13 mouse cellular contexts compared by ENCODE assay signal in the genomic region with DNA sequence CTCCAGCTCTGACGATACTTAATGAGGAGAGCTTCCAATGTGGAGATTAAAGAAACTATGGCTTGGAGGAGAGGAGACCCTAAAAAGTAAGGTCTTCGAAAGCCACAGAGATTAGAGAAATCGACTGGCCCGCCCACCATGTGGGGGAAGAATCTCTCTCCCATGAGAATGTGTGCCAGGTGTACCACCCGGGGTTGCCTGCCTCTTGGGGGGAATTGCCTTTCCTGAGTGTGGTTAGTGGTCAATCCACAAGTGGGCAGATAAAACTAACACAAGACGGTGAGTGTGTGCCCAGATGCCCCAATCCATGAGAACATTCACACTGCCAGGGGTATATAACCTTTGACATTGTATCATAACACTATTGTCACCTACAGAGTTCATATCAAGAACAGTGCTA. TPM values are rescaled to one million over a fixed set of nuclear protein-coding genes. Genes with fewer than 3 reads are reported as not detected.
A peak's percentile ranks its signal among the peaks of the same experiment; 100 is the strongest.
DNase-seq lines count a peak whose midpoint lies in the region; ATAC-seq and TF ChIP-seq lines count a peak whose summit lies in the region.
"Had no signal": no experiment of that assay in that cellular context is flagged by ENCODE, and none has a peak within 500 bp of the region (broad histone marks: within the 10 kb centered on the region; RNA-seq: fewer than 3 reads in every experiment).

No protein-coding gene starts in this region.

- peak overlapping the region; percentile 80 for H3K27ac ChIP-seq in heart, embryonic 15.5 days
- peak overlapping the region; percentile 68 for H3K27ac ChIP-seq in kidney, postnatal 0 days
- peak overlapping the region; percentile 89 for H3K27ac ChIP-seq in limb, embryonic 15.5 days
- H3K27ac ChIP-seq: midbrain, embryonic 13.5 days had no signal

- H3K4me2 ChIP-seq in heart, embryonic 15.5 days = no peak overlapping the region
- no peak overlapping the region for H3K4me2 ChIP-seq in kidney, postnatal 0 days (ENCODE audit: low read length)
- H3K4me2 ChIP-seq in limb, embryonic 15.5 days = peak overlapping the region; percentile 31; the same call in 1 of the 2 replicates
- H3K4me2 ChIP-seq: liver, embryonic 11.5 days; lung, embryonic 14.5 days; midbrain, embryonic 13.5 days; neural tube, embryonic 15.5 days had no signal

- H3K4me3 ChIP-seq in heart, embryonic 15.5 days = no peak overlapping the region
- no peak overlapping the region for H3K4me3 ChIP-seq in kidney, postnatal 0 days (replicated peaks; ENCODE audit: low read depth, low read length)
- no peak overlapping the region for H3K4me3 ChIP-seq in limb, embryonic 15.5 days
- H3K4me3 ChIP-seq: midbrain, embryonic 13.5 days; neural tube, embryonic 15.5 days had no signal

- TF ChIP-seq CTCF in kidney, postnatal 0 days (IDR thresholded peaks at IDR 0.05; ENCODE audit: low read depth) = no peak

- no peaks in the 10 kb centered on the region for H3K9me3 ChIP-seq in heart, embryonic 15.5 days (replicated peaks)
- H3K9me3 ChIP-seq in kidney, postnatal 0 days (replicated peaks; ENCODE audit: low read length) = no peaks in the 10 kb centered on the region
- H3K9me3 ChIP-seq in limb, embryonic 15.5 days = no peaks in the 10 kb centered on the region
- H3K9me3 ChIP-seq: midbrain, embryonic 13.5 days; neural tube, embryonic 15.5 days had no signal

- WGBS in heart, embryonic 15.5 days = 80% methylated on average over 6 of the region's 6 CpGs
- WGBS in kidney, postnatal 0 days = 95% methylated on average over 6 of the region's 6 CpGs
- WGBS in limb, embryonic 15.5 days = 77% methylated on average over 6 of the region's 6 CpGs

- ATAC-seq in heart, embryonic 15.5 days (replicated peaks; ENCODE audit: insufficient number of reproducible peaks, insufficient read depth, low FRiP score, low read depth) = no peak
- no peak for ATAC-seq in kidney, postnatal 0 days (replicated peaks; ENCODE audit: low FRiP score, low read depth)
- no peak for ATAC-seq in limb, embryonic 15.5 days (ENCODE audit: insufficient number of reproducible peaks, low FRiP score, low TSS enrichment, low read depth)
- ATAC-seq: midbrain, embryonic 13.5 days had no signal

- no peak overlapping the region for H3K9ac ChIP-seq in heart, embryonic 15.5 days
- no peak overlapping the region for H3K9ac ChIP-seq in kidney, postnatal 0 days (ENCODE audit: low read depth, low read length)
- H3K9ac ChIP-seq in limb, embryonic 15.5 days = no peak overlapping the region
- H3K9ac ChIP-seq: lung, embryonic 14.5 days; midbrain, embryonic 13.5 days; neural tube, embryonic 15.5 days had no signal

- peaks cover 6% of the 10 kb centered on the region; the same call in 1 of the 2 replicates for H3K36me3 ChIP-seq in heart, embryonic 15.5 days
- H3K36me3 ChIP-seq in kidney, postnatal 0 days (ENCODE audit: insufficient read depth, low read length) = peaks cover 12% of the 10 kb centered on the region
- H3K36me3 ChIP-seq in limb, embryonic 15.5 days = peaks cover 30% of the 10 kb centered on the region
- H3K36me3 ChIP-seq: midbrain, embryonic 13.5 days; neural tube, embryonic 15.5 days had no signal

- peaks cover 9% of the 10 kb centered on the region; the same call in 1 of the 2 replicates for H3K4me1 ChIP-seq in heart, embryonic 15.5 days (replicated peaks)
- H3K4me1 ChIP-seq in kidney, postnatal 0 days (replicated peaks; ENCODE audit: insufficient read depth, low read length) = no peaks in the 10 kb centered on the region
- H3K4me1 ChIP-seq in limb, embryonic 15.5 days = peaks cover 17% of the 10 kb centered on the region
- H3K4me1 ChIP-seq: midbrain, embryonic 13.5 days had no signal

- H3K27me3 ChIP-seq in heart, embryonic 15.5 days = no peaks in the 10 kb centered on the region
- no peaks in the 10 kb centered on the region for H3K27me3 ChIP-seq in kidney, postnatal 0 days (ENCODE audit: insufficient read depth, low read length)
- no peaks in the 10 kb centered on the region for H3K27me3 ChIP-seq in limb, embryonic 15.5 days
- H3K27me3 ChIP-seq: midbrain, embryonic 13.5 days; neural tube, embryonic 15.5 days had no signal

- DNase-seq in heart, postnatal 10 days = no peak
- no peak for DNase-seq in kidney, postnatal 0 days (ENCODE audit: low spot score)
- no peak for DNase-seq in kidney, postnatal 36 days
- no peak for DNase-seq in right cerebral cortex, postnatal 36 days (ENCODE audit: low spot score in 2 of 2)
- no peak for DNase-seq in thymus, postnatal 4 days
- DNase-seq: adrenal gland, postnatal 25 days; cerebellum, adult 18-20 months had no signal

- intact Hi-C loops in heart, postnatal 10 days (cut with DNase I) = loop anchor here (2.0 kb wide), 3 partner anchors 13 to 47 kb away; partner anchors contain the start of genes S100a10 and S100a11

RNA-seq across cellular contexts. Expression of gene S100a10, which starts 12.8 kb away (rescaled TPM):
- 249 and 250 TPM in 2 replicates for polyA plus RNA-seq in heart, embryonic 15.5 days (2015; fragmentation: Nextera tagmentation; extraction: Ambion mirVana)
- total RNA-seq in heart, postnatal 10 days (2021) = 100 to 1,000 TPM; 143 to 197 TPM
- polyA plus RNA-seq in kidney, postnatal 0 days (2015; fragmentation: Nextera tagmentation; extraction: Ambion mirVana) = 534 and 566 TPM in 2 replicates
- 826 and 857 TPM in 2 replicates for polyA plus RNA-seq in limb, embryonic 15.5 days (2015; fragmentation: Nextera tagmentation; extraction: Ambion mirVana)

RNA-seq across cellular contexts. Expression of gene S100a11, which starts 47.4 kb away (rescaled TPM):
- polyA plus RNA-seq in heart, embryonic 15.5 days (2015; fragmentation: Nextera tagmentation; extraction: Ambion mirVana) = 878 and 910 TPM in 2 replicates
- total RNA-seq in heart, postnatal 10 days (2021) = 100 to 1,000 TPM; 212 to 217 TPM
- 2,066 and 2,191 TPM in 2 replicates for polyA plus RNA-seq in kidney, postnatal 0 days (2015; fragmentation: Nextera tagmentation; extraction: Ambion mirVana)
- 1,981 and 2,196 TPM in 2 replicates for polyA plus RNA-seq in limb, embryonic 15.5 days (2015; fragmentation: Nextera tagmentation; extraction: Ambion mirVana)
